Mouse (Mus musculus): ENCODE data around the gene Tmem62.
"Not testable (repeated sequence)": the region's sequence is repeated elsewhere in the genome, so short reads cannot be mapped to it uniquely, and the experiment has no call there.

Tmem62 gene

DNA sequence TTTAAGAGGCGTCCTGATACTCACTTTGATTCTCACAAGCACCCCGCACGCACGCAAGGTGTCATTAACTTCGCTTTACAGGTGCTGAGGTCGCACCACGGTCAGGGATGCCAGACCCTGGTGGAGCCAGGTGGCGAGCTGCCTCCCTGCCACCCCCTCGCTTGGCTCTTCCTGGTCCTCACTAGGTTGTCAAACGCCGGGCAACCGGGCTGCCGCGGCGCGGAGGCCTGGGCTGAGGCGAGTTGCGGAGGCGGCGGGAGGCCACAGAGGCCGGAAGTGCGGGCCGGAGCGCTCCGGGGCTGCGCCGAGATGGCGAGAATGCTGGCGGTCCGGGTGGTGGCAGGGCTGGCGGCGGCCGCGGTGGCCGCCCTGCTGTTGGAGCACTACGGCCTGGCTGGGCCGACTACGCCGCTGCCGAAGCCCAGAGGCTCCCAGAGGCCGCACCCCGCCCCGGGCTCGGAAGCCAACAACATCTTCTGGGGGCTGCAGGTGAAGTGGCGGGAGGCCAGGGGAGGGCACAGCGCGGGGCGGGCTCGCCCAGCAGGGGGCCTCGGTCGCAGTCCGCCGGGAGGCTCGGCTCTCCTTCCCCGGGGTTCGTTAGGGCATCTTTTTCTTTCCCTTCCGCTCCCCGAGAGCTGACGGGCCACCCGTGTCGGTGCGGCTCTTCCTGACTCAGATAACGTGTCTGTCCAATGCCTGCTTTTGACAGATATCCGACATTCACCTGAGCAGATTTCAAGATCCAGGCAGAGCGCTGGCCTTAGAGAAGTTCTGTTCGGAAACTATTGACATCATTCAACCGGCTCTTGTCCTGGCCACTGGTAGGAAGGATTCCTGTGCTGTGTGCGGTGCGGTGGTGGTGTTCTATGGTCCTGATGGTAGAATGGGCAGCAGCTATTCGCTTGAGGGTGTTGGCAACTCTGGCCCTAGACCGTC is at the start of gene Tmem62:
Tmem62 (plus strand) TSS at position 28 of the 936 bp plus-strand sequence.
- in situ Hi-C loops (cut with MboI; ENCODE audit: low sequenced_read_pairs) = no loop called here

DNA sequence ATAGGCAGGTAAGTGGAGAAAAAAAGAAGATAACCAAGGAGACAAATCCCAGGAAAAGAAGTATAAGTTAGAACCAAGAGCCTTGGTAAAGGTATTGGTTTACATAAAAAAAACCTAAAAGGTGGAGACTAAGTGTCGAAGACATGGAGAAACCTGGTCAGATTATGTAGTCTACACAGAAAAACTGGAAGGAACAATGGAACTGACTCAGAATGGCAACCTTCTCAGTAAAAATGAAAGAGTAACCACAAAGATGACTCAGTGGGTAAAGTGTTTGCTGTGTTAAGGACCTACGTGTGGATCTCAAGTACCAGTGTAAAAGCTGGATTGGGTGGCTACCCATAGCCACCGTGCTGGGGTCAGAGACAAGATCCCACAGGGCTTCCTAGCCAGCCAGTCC is 43.8 kb upstream of the Tmem62 start:
- in situ Hi-C loops (cut with MboI; ENCODE audit: low sequenced_read_pairs) = no loop called here

DNA sequence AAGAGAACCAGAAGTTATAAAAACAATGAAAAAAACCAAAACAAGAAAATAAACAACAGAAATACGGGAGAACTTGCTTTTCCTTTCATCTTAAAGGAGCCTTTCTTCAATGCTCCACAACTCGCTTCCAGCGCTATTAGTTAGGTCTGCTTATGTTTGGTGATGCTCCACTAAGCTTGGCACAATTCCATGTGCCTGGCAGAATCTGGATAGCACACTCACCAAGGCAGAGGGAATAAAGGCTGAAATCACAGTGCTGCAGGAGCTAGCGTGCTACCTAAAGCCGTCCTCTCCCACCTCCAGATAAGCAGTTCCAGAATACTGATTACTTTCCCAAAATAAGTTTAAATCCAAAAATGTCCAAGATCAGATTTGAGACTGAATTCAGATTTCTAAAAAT is 25.6 kb upstream of the Tmem62 start:
- in situ Hi-C loops (cut with MboI; ENCODE audit: low sequenced_read_pairs) = no loop called here

DNA sequence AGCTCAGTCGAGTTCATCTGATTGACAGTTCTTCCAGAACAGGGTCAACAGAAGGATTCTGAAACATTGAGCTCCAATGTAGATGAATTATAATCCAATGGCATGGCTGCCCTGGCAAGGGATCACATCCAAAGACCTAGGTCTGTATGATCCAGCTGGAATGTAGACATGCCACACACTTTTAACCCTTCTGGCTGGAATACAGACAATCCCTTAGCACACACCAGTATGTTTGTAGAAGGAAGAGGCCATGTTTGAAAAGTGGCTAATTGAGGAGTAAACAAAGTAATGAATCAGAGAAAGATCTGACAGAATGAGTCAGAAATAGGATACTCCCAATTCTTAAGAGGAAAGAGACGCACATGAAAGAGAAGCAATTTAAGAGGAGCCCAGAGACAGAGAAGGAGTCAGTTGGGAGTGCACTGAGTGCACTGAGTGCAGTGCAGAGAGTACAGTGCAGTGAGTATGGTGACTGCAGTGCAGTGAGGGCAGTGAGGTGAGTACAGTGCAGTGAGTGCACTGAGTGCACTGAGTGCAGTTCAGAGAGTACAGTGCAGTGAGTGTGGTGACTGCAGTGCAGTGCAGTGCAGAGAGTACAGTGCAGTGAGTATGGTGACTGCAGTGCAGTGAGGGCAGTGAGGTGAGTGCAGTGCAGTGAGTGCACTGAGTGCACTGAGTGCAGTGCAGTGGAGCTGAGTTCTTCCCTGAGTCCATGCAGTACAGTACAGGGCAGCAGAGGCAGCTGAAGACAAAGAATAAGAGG is 24.5 kb upstream of the Tmem62 start:
- in situ Hi-C loops (cut with MboI; ENCODE audit: low sequenced_read_pairs) = no loop called here

DNA sequence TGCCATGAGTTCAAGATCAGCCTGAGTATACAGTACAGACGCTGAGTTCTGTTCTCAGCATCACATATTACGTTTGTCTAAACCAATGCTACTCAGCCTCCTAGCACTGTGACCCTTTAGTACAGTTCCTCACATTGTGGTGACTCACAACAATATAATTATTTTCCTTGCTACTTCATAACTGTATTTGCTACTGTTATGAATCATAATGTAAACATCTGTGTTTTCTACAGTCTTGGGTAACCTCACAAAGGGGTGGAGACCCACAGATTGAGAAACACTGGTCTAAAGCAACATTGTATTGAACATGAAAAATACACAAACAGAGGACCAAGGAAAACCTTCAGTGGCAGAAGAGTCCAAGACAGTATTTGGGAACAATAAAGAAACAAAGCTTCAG is 17.5 kb upstream of the Tmem62 start:
- in situ Hi-C loops (cut with MboI; ENCODE audit: low sequenced_read_pairs) = no loop called here

DNA sequence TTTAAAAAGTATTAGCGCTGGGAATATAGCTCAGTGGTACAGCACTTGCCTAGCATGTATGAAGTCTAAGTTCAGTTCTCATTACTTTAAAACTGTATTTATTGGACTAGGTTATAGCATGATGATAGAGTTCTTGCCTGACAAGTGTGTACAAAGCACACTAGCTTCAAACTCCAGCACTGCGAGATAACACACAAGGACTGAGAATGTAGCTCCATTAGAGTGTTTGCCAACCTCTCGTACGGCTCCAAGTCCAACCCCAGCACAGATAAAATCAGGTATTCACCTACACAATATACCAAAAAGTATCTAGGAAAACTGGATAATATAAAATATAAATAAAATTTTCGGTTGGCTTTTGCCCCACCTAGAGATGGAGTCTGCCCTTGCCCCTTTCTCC is 17.0 kb upstream of the Tmem62 start:
- in situ Hi-C loops (cut with MboI; ENCODE audit: low sequenced_read_pairs) = no loop called here

DNA sequence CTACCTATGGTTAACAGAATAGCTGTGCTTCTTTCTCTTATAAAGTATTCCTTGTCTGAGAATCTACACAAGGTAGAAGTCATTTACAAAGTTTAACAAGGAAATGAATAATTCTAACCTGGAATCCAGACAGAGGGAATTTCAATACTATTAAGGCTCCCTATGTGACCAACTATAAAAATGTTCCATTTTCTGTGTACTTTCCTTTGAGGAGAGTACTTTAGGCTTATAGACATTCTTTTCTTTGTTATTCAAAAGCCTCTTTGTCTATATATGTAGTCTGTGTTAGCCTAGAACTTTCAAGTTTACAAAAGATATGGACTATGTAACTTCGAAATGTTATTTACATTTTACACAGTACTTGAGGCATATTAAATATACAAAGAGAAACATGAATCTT is 16.6 kb upstream of the Tmem62 start:
- in situ Hi-C loops (cut with MboI; ENCODE audit: low sequenced_read_pairs) = no loop called here

DNA sequence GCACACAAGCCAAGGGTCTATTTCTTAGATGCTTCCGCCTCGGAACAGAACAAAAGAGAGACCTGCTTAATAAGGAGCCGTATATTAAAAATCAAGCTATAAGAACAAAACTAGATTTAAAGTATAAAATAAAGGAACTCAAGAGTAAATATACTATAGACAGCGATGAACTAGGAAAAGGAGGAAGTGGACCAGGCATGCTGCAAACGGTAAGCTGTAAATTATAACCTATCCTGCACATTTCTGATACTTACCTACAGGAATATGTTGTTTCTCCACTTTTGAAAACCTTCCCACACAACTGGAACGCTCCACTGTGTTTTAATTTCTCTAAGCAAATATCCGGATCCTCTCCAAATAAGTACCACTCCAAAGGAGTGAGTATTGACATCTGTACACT is 13.7 kb upstream of the Tmem62 start:
- in situ Hi-C loops (cut with MboI; ENCODE audit: low sequenced_read_pairs) = no loop called here

DNA sequence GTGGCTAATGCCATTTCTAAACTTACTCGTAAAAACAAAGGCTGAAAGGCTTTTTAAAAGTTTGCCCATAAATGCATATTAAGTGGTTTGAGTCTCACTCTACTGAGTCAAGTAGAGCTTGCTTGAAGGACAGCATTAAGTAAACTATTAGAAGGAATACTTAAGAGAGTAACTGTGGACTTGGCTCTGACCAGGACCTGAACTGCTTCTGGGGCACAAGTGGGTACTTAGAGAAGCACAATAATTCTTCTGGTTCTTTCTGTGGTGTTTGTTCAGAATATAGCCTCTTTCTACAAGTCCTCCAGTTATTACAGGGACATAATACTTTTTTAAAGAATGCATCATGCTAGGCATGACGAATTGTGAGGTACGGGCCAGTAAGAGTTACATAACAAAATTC is 11.3 kb upstream of the Tmem62 start:
- in situ Hi-C loops (cut with MboI; ENCODE audit: low sequenced_read_pairs) = no loop called here

DNA sequence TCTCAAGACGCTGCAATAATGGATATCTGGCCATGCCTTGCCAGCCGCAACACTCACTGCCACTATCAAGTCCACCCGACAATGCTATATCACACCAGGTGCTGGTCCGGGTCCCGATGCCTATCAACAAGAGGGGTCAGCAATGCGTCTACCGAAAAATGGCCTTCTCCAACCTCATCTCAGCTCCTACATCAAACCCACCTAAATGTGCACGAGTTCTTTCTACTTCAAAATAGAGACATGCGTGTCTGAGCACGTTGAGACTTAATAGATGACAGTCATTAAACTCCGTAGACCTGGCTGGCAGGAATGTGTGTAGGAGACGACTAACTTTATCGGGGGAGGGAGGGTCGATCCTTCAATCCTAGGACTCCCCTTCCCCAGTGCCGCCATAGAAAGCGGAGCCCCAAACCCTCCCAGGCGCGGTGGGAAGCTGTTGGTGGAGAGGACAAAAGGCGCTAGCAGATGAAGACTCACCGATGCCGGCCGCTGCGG is 6.7 kb upstream of the Tmem62 start:
- in situ Hi-C loops (cut with MboI; ENCODE audit: low sequenced_read_pairs) = no loop called here

DNA sequence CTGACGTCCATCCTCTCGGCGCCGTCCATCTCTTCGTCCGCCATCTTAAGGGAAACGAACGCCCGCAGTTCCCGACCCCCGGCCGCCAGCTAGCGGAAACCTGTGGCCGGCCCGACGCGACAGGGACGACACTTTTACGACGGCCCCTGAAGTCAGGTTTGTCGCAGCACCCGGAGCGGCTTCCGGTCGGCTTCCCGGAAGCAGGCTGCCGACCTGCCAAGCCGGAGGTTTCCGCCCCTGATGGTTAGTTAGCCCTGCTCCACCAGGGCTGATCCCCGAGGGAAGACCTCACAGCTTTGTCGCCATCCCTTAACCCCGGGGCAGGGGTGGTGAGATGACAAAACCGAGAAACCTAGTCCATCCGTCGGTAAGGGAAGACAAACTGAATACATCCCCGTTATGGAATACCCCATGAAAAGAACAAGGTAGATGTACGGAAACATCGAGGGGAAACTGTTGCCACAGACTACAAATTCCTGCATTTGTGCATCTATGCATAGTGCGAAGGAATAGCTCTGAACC is 6.2 kb upstream of the Tmem62 start, which contains the start of gene Ubr1:
Ubr1 (minus strand) TSS at position 157 of the 522 bp plus-strand sequence.
- in situ Hi-C loops (cut with MboI; ENCODE audit: low sequenced_read_pairs) = no loop called here

DNA sequence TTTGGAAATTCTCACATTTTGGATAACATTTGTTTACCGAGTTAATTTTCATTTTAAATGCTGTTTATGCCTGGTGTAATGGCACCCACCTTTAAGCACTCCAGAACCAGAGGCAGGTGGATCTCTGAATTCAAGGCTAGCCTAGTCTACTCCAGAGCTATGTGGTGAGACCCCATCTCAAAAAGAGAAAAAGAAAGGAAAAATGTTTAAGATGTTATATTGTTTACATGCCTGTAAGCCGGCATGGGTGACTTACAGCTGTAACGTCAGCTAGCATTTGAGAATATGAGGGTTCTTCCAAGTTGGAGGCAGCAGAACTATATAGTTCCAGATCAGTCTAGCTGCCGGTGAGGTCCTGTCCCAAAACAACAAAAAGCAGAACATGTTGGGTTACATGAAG is 5.1 kb upstream of the Tmem62 start:
- in situ Hi-C loops (cut with MboI; ENCODE audit: low sequenced_read_pairs) = no loop called here

DNA sequence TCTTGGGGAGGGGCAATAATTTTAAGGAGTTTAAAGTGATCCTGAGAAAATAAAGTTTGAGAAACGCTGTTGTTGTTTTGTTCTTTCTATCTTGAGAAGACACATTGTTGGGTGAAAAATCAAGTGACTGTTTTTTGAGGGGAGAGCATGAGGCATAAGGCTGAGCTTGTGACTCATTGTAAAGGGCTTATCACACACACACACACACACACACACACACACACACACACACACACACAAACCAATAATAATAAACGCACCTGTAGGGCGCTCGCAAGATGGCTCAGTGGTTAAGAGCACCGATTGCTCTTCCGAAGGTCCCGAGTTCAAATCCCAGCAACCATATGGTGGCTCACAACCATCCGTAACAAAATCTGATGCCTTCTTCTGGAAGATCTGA is 4.6 kb upstream of the Tmem62 start:
- in situ Hi-C loops (cut with MboI; ENCODE audit: low sequenced_read_pairs) = not testable (repeated sequence)

DNA sequence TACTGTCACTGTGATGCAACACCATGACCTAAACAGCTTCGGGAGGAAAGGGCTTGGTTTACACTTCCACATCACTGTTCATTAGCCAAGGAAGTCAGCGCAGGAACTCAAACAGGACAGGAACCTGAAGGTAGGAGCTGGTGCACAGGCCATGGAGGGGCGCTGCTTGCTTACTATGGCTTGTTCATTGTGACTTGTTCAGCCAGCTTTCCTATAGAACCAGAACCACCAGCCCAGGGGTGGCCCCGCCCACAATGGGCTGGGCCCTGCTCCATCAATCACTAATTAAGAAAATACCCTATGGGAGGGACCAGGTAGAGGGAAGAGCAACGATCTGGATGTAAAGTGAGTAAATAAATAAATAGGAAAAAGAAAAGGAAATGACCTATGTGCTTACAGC is 3.9 kb upstream of the Tmem62 start:
- in situ Hi-C loops (cut with MboI; ENCODE audit: low sequenced_read_pairs) = no loop called here

DNA sequence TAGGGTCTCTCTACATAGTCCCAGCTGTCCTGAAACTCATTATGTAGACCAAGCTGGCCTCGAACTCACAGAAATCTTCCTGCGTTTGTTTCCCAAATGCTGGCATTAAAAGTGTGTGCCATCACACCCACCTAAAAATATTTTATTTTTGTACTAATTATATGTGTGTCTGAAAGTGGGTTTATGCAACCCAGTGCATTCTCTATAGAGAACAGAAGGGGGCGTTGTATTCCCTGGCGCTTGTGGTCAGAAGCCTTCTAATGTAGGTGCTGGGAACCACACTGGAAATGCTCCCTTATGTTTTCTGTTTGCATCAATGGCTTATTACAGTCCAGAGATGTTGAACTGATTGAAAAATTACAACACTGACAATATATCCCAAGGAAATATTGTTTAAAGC is 509 bp upstream of the Tmem62 start:
- in situ Hi-C loops (cut with MboI; ENCODE audit: low sequenced_read_pairs) = no loop called here

DNA sequence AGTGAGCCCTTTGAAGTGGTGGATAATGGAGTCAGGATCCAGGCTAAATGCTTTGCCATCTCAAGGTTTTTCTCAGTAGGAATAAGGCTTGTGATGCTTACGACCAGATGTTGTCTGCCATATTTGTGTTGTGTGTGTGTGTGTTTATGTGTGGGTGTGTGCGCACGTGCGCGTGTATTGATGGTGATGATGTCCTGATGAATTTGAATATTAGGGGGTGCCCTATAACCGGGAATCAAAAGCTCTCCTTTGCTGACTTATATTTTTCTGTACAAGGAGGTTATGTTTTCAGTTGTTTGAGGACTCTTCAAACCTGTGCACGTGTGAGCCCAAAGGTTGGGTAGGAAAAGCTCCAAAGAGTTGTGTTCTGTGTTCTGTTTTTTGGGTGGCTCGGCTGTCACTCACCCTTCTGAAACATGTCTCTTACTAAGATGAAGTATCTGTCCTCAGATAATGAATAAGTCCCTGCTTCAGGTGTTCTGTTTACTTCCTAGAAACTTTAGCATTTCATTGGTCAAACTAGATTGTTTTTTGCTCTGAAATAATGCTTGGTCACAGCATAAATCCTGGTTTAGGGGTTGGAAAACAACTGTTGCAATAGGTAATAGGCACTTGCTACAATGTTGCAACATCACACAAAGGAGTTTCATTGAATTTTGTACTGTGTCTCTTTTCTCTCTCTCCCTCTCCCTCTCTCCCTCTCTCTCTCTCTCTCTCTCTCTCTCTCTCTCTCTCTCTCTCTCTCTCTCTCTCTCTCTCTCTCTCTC is 1.3 kb downstream of the Tmem62 start:
- in situ Hi-C loops (cut with MboI; ENCODE audit: low sequenced_read_pairs) = no loop called here

DNA sequence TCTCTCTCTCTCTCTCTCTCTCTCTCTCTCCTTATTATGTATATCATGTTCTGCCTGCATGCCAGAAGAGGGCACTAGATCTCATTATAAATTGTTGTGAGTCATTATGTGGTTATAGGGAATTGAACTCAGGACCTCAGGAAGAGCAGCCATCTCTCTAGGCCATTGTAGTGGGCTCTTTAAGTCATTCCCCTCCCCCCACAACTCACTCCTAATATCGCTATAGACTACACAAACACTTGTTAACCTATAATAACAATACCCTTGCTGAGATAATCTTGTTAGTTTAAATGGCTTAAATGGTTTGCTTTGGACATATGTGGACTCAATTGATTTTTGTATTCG is 1.8 kb downstream of the Tmem62 start:
- in situ Hi-C loops (cut with MboI; ENCODE audit: low sequenced_read_pairs) = no loop called here

DNA sequence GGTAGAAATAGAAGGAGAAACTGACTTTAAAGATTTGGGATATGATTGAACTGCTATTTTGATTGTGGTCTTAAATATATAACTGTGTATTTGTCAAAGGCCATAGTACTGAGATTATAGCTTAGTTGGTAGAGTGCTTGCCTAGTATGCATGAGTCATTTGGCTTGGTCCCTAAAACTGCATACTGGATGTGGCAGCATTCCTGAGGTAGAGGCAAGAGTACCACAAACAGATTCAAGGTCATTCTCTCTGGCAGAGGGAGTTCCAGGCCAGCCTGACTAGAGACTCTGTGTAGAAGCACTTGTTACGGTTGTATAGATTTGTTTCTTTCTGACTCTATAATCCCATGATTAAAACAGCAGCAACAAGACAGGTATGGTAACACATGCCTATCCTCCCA is 3.0 kb downstream of the Tmem62 start:
- in situ Hi-C loops (cut with MboI; ENCODE audit: low sequenced_read_pairs) = no loop called here

DNA sequence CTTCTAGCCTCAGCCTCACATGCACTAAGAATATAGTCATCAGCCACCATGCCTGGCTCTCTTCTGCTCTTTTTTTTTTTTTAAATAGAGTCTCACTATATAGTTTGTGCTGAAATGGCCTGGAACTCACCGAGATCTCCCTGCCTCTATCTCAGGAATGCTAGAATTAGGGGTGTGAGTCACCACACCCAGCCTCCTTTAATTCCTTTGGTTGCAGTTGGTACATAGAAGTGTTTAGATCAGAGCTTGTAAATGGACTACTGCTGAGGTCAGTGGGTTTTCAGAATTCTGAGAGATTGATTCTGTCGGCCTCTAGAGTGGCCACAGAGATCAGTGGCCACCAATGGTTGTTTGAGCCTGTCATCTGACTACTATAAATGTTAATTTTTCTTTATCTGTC is 4.0 kb downstream of the Tmem62 start:
- in situ Hi-C loops (cut with MboI; ENCODE audit: low sequenced_read_pairs) = no loop called here

DNA sequence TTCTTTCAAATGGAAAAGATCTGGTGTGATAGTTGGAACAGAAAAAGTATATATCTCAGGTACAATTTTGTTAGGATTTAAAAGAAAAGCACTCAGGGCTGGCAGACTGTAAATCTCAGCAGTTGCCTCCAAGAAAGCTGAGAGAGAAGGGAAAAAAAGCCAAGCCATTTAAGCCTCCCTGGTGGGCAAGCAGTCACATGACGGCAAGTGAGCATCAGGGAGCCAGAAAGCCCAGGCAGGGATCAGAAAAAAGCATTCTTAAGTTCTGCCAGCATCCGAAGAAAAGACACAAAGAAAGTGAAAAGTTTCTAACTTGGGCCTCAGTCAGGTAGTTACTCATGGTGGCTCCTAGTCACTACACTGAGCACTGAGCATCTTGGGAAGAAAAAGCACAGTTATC is 6.8 kb downstream of the Tmem62 start:
- in situ Hi-C loops (cut with MboI; ENCODE audit: low sequenced_read_pairs) = no loop called here

DNA sequence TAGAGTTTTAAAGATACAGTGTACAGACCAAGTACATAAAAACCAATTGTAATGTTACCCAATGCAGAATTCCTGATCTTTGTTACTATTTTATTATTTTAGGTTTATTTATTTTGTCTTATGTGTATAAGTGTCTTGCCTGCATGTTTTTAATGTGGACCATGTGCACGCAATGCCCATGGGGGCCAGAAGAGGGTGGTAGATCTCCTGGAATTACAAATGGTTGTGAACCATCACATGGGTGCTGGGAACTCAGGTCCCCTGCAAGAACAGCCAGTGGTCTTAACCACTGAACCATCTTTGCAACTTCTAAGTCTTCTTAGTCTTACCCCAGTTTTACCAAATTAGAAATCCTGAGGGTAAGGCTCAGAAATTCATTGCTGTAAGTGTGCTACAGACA is 8.4 kb downstream of the Tmem62 start:
- in situ Hi-C loops (cut with MboI; ENCODE audit: low sequenced_read_pairs) = no loop called here

All from CH12F3 (cell line).